Mouse (Mus musculus) midbrain, postnatal 0 days (tissue): ENCODE results near the gene Casz1. TPM values are rescaled to one million over a fixed set of nuclear protein-coding genes. Genes with fewer than 3 reads are reported as not detected.

Experiments
- ATAC-seq: fragments of 200-750 bp; cut with Nextera tagmentation; 2 replicates; pipeline ENCODE4 v1.8.0; 2017; ENCODE audit warnings: moderate number of reproducible peaks, mild to moderate bottlenecking, moderate TSS enrichment, moderate library complexity; ENCODE audit not compliant: low FRiP score
- DNase-seq: peaks from one replicate; pipeline ENCODE4 v3.0.0-alpha.2; 2015; ENCODE audit warnings: low spot score
- H3K27ac ChIP-seq: fragments of 300-500 bp; sonication (generic); 2 replicates; pipeline ENCODE4 v1.5.1; 2014; ENCODE audit warnings: low read depth, mild to moderate bottlenecking, low read length, mixed read lengths
- H3K27me3 ChIP-seq: fragments of 300-500 bp; sonication (generic); 2 replicates; pipeline ENCODE4 v1.6.1; 2014; ENCODE audit warnings: low read length, control low read depth, mixed read lengths; ENCODE audit not compliant: insufficient read depth
- H3K36me3 ChIP-seq: fragments of 300-500 bp; sonication (generic); 2 replicates; pipeline ENCODE4 v1.6.1; 2014; ENCODE audit warnings: low read length, control low read depth, mixed read lengths; ENCODE audit not compliant: insufficient read depth
- H3K4me1 ChIP-seq: fragments of 300-500 bp; sonication (generic); 2 replicates; pipeline ENCODE4 v1.6.1; 2014; ENCODE audit warnings: mild to moderate bottlenecking, control low read depth, antibody characterized with exemption, low read length, mixed read lengths; ENCODE audit not compliant: insufficient read depth
- H3K4me2 ChIP-seq: fragments of 300-500 bp; sonication (generic); 2 replicates; pipeline ENCODE4 v1.6.1; 2014; ENCODE audit warnings: low read depth, mild to moderate bottlenecking, low read length, mixed read lengths; ENCODE audit not compliant: poor library complexity, severe bottlenecking
- H3K4me3 ChIP-seq: fragments of 300-500 bp; sonication (generic); 2 replicates; pipeline ENCODE4 v1.5.1; 2014; ENCODE audit warnings: low read depth, mild to moderate bottlenecking, low read length, moderate library complexity
- H3K9ac ChIP-seq: fragments of 300-500 bp; sonication (generic); replicated peaks from 2 replicates; pipeline ENCODE4 v1.6.1; 2014; ENCODE audit warnings: mild to moderate bottlenecking, low read length, moderate library complexity, mixed read lengths; ENCODE audit not compliant: poor library complexity, severe bottlenecking
- H3K9me3 ChIP-seq: fragments of 300-500 bp; sonication (generic); 2 replicates; pipeline ENCODE4 v1.6.1; 2016; ENCODE audit warnings: low read length, control low read depth
- CTCF ChIP-seq: IDR thresholded peaks from 2 replicates; pipeline ENCODE4 v1.5.1; 2016; ENCODE audit warnings: antibody characterized with exemption, mild to moderate bottlenecking
- WGBS: fragments of 180-500 bp; shearing (Covaris S2); extraction: QIAGEN DNeasy Blood & Tissue Kit; methylation state at CpG from one replicate; pipeline ENCODE4 v1.1.7; 2014; 5-methylcytosine and 5-hydroxymethylcytosine counted together
- polyA plus RNA-seq: library from polyadenylated mRNA; unstranded; fragments of >200 nt; fragmentation: Nextera tagmentation; extraction: Ambion mirVana; gene quantifications from 2 replicates; pipeline ENCODE4 v1.2.1, GENCODE M21; 2015
- total RNA-seq: library from RNA; depleted of rRNA; stranded (reverse); fragments of >200 nt; gene quantifications from 2 replicates; pipeline ENCODE4 v1.2.3, GENCODE M21; 2014

The Casz1 gene
- total and polyA plus RNA-seq, 2 experiments from 2014 or later: 2.0 to 3.7 TPM

DNA sequence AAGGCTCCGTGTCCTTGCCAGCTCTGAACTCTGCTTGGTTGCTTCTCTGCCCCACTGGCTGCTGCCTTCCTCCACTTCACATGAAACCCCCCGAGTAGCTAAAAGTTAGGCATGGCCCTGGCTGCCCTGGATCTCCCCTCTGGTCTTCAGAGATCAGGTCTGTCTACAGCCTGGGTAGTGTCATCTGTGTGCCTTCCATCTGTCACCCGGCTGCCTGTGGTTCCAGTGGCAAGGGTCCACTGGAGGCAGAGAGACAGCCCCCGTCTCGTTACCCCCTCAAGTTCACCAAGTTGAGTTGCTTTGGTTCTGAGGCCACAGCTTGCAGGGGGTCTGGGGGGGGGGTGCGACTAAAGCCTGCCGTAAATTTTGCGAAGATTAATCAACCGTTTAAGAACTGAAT, 6.5 kb downstream of the Casz1 start:
- TF ChIP-seq CTCF: no peak
- no peak overlapping the region for H3K27ac ChIP-seq
- no peak for ATAC-seq
- DNase-seq: no peak
- no peak overlapping the region for H3K4me2 ChIP-seq
- H3K4me1 ChIP-seq: peaks cover 14% of the 10 kb centered on the region; the same call in 1 of the 2 replicates
- no peak overlapping the region for H3K4me3 ChIP-seq
- no peak overlapping the region for H3K9ac ChIP-seq
- WGBS: 48% methylated on average over 9 of the region's 9 CpGs
- H3K36me3 ChIP-seq: no peaks in the 10 kb centered on the region
- H3K27me3 ChIP-seq: peaks cover 41% of the 10 kb centered on the region
- H3K9me3 ChIP-seq: no peaks in the 10 kb centered on the region

GRCm38 (mm10) chr4:148811940-148812339, 7.7 kb downstream of the Casz1 start:
- Histone ChIP-seq H3K36me3 (no peaks in the 10 kb centered on the region), H3K9me3 (no peaks in the 10 kb centered on the region), H3K27me3 (peaks cover 34% of the 10 kb centered on the region), H3K4me2 (peak overlapping the region; percentile 38), H3K9ac (0 out of 2 replicates have a peak overlapping the region, but pooled peaks have one; percentile 5), H3K27ac (no peak overlapping the region), H3K4me3 (peak overlapping the region; percentile 13; the same call in 1 of the 2 replicates), H3K4me1 (peaks cover 7% of the 10 kb centered on the region; the same call in 1 of the 2 replicates)
- peak; percentile 71 for TF ChIP-seq CTCF
- ATAC-seq: peak; percentile 69
- WGBS: 13% methylated on average over 10 of the region's 10 CpGs
- DNase-seq: peak; percentile 92

- Histone ChIP-seq H3K27ac (no peak overlapping the region), H3K27me3 (peaks cover 20% of the 10 kb centered on the region; the same call in 1 of the 2 replicates), H3K4me3 (no peak overlapping the region), H3K4me1 (peaks cover 5% of the 10 kb centered on the region; the same call in 1 of the 2 replicates), H3K36me3 (no peaks in the 10 kb centered on the region), H3K4me2 (no peak overlapping the region), H3K9me3 (no peaks in the 10 kb centered on the region), H3K9ac (no peak overlapping the region)
- TF ChIP-seq CTCF: no peak
- ATAC-seq: 0 out of 2 replicates have a peak, but pooled peaks have one; percentile 17
- WGBS: 75% methylated on average over 6 of the region's 6 CpGs
- peak; percentile 48 for DNase-seq
These were observed 9.0 kb downstream of the Casz1 start for GRCm38 (mm10) chr4:148813247-148813646.

DNA sequence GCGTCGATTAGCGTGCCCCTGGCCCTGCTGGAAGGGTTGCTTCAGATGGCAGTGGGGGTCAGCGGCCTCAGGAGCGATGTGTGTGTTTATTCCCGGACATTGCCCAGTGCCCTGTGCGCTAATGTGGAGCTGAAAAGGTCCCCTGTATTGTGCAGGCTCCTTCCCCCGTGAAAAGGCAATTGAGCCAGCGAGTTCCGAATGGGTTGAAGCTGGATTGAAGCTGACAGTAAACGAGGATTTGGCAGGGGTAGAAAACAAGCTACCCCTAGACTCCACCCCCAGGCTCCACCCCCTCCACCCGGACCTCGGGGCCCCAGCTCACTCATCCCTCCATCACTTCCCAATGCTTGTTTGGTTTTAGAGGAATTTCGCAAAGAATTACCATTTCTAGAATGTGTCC, 12.3 kb downstream of the Casz1 start:
- 15% methylated on average over 14 of the region's 14 CpGs for WGBS

GRCm38 (mm10) chr4:148818161-148818560, 13.9 kb downstream of the Casz1 start:
- Histone ChIP-seq H3K9ac (no peak overlapping the region), H3K27me3 (peaks cover 5% of the 10 kb centered on the region; the same call in 1 of the 2 replicates), H3K27ac (no peak overlapping the region), H3K4me1 (0 out of 2 replicates have a peak, but pooled peaks cover 1% of the 10 kb centered on the region), H3K4me3 (no peak overlapping the region), H3K4me2 (no peak overlapping the region), H3K36me3 (no peaks in the 10 kb centered on the region), H3K9me3 (no peaks in the 10 kb centered on the region)
- TF ChIP-seq CTCF: no peak
- ATAC-seq (no peak), DNase-seq (no peak)
- WGBS: 98% methylated on average over 12 of the region's 12 CpGs

More for the DNA sequence above, 12.3 kb downstream of the Casz1 start:
- Histone ChIP-seq H3K27ac (no peak overlapping the region), H3K27me3 (peaks cover 10% of the 10 kb centered on the region; the same call in 1 of the 2 replicates), H3K4me3 (no peak overlapping the region), H3K4me2 (no peak overlapping the region), H3K9me3 (no peaks in the 10 kb centered on the region), H3K9ac (no peak overlapping the region), H3K4me1 (peaks cover 5% of the 10 kb centered on the region; the same call in 1 of the 2 replicates), H3K36me3 (no peaks in the 10 kb centered on the region)
- DNase-seq (no peak), ATAC-seq (no peak)
- TF ChIP-seq CTCF: no peak

DNA sequence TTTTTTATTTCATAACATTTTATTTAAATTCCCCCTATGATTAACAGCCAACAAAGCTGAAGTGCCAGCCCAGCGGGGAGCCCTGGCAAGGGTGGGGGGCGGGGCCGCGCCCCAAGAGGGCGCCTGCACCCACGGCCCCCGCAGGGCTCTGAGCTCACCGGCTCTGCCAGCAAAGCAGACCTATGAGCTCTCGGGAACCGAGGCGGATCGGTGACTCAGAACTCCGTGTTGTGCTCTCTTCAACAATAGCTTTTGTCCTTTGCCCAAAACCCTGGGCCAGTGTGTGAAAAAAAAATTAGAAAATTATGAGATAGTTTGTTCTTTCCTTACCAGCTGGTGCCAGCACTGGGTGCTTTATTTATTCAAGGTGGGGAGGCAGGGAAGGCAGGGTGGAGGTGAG, 15.9 kb downstream of the Casz1 start:
- 49% methylated on average over 13 of the region's 13 CpGs for WGBS
- TF ChIP-seq CTCF: no peak
- ATAC-seq: no peak

More for the DNA sequence above, 15.9 kb downstream of the Casz1 start:
- H3K9me3 ChIP-seq: no peaks in the 10 kb centered on the region
- DNase-seq: no peak
- no peak overlapping the region for H3K4me2 ChIP-seq
- no peak overlapping the region for H3K9ac ChIP-seq
- no peak overlapping the region for H3K27ac ChIP-seq
- H3K4me1 ChIP-seq: 0 out of 2 replicates have a peak, but pooled peaks cover 3% of the 10 kb centered on the region
- peaks cover 5% of the 10 kb centered on the region; the same call in 1 of the 2 replicates for H3K27me3 ChIP-seq
- no peaks in the 10 kb centered on the region for H3K36me3 ChIP-seq
- no peak overlapping the region for H3K4me3 ChIP-seq
